In genomic region chr2:146220591-146221075, GRCm38 (mm10) we compare ENCODE assay signal across 8 mouse cellular contexts. TPM values are rescaled to one million over a fixed set of nuclear protein-coding genes. Genes with fewer than 3 reads are reported as not detected.
DNase-seq lines count a peak whose midpoint lies in the region; ATAC-seq and TF ChIP-seq lines count a peak whose summit lies in the region.

No protein-coding gene starts in this region.

- peak overlapping the region; percentile 59 for H3K4me3 ChIP-seq in left cerebral cortex, adult 2 months
- H3K4me3 ChIP-seq in embryonic facial prominence, embryonic 13.5 days: peak overlapping the region; percentile 57
- H3K4me3 ChIP-seq in neural tube, embryonic 13.5 days: peak overlapping the region; percentile 73

- H3K27me3 ChIP-seq in embryonic facial prominence, embryonic 13.5 days: peaks cover 95% of the 10 kb centered on the region
- H3K27me3 ChIP-seq in neural tube, embryonic 13.5 days: peaks cover 72% of the 10 kb centered on the region

- DNase-seq in left cerebral cortex, adult 2 months (ENCODE audit: extremely low spot score in 1 of 2, low spot score in 2 of 2): no peak
- no peak for DNase-seq in left cerebral cortex, adult 11 months (ENCODE audit: low spot score)
- DNase-seq in induced T-regulatory cell, adult 2 months (ENCODE audit: low read depth): peak; percentile 58
- no peak for DNase-seq in spleen, postnatal 4 days (ENCODE audit: low spot score in 2 of 2)
- DNase-seq in MN1 (ENCODE audit: low spot score): no peak
- DNase-seq in thymus, postnatal 25 days: no peak

- H3K9ac ChIP-seq in embryonic facial prominence, embryonic 13.5 days: 0 out of 2 replicates have a peak overlapping the region, but pooled peaks have one; percentile 36
- H3K9ac ChIP-seq in neural tube, embryonic 13.5 days: peak overlapping the region; percentile 92

- TF ChIP-seq CTCF in left cerebral cortex, adult 2 months (IDR thresholded peaks at IDR 0.05): no peak

- no peaks in the 10 kb centered on the region for H3K9me3 ChIP-seq in embryonic facial prominence, embryonic 13.5 days
- H3K9me3 ChIP-seq in neural tube, embryonic 13.5 days: no peaks in the 10 kb centered on the region

- intact Hi-C loops in left cerebral cortex, adult 2 months (cut with DNase I): loop anchor here (5.0 kb wide), 1 partner anchor 37 kb away; no protein-coding TSS in a partner anchor

- peak overlapping the region; percentile 95 for H3K4me2 ChIP-seq in embryonic facial prominence, embryonic 13.5 days
- H3K4me2 ChIP-seq in neural tube, embryonic 13.5 days: peak overlapping the region; percentile 88

- H3K27ac ChIP-seq in left cerebral cortex, adult 2 months: no peak overlapping the region
- H3K27ac ChIP-seq in embryonic facial prominence, embryonic 13.5 days: no peak overlapping the region
- peak overlapping the region; percentile 97 for H3K27ac ChIP-seq in neural tube, embryonic 13.5 days (replicated peaks)

- peaks cover 43% of the 10 kb centered on the region for H3K4me1 ChIP-seq in embryonic facial prominence, embryonic 13.5 days
- H3K4me1 ChIP-seq in neural tube, embryonic 13.5 days (replicated peaks): peaks cover 83% of the 10 kb centered on the region

- H3K36me3 ChIP-seq in embryonic facial prominence, embryonic 13.5 days: no peaks in the 10 kb centered on the region
- no peaks in the 10 kb centered on the region for H3K36me3 ChIP-seq in neural tube, embryonic 13.5 days

- under 1% methylated on average over 24 of the region's 24 CpGs for WGBS in embryonic facial prominence, embryonic 13.5 days
- under 1% methylated on average over 24 of the region's 24 CpGs for WGBS in neural tube, embryonic 13.5 days

- no peak for ATAC-seq in embryonic facial prominence, embryonic 13.5 days (ENCODE audit: insufficient number of reproducible peaks, insufficient read depth, low FRiP score, low TSS enrichment, low read depth)
- ATAC-seq in neural tube, embryonic 13.5 days (ENCODE audit: low read depth): no peak

RNA-seq across cellular contexts. Expression of gene Insm1, which starts 1.1 kb away (rescaled TPM):
- total RNA-seq in left cerebral cortex, adult 2 months (2021): 1 to 10 TPM; 4.8 to 6.1 TPM
- polyA plus RNA-seq in embryonic facial prominence, embryonic 13.5 days (2015; fragmentation: Nextera tagmentation; extraction: Ambion mirVana): 0.80 and 1.4 TPM in 2 replicates
- polyA plus RNA-seq in neural tube, embryonic 13.5 days (2015; fragmentation: Nextera tagmentation; extraction: Ambion mirVana): 2.2 and 2.6 TPM in 2 replicates
